Mouse (Mus musculus) liver, adult 2 months (tissue): ENCODE data around the gene Il11.

Experiments
- CTCF ChIP-seq: fragments of 200-500 bp; IDR thresholded peaks from 2 replicates; pipeline ENCODE4 v1.5.1; 2011; ENCODE audit warnings: low read depth, low read length, control low read depth
- POLR2A ChIP-seq: fragments of 200-500 bp; IDR thresholded peaks from 2 replicates; pipeline ENCODE4 v1.6.1; 2011; ENCODE audit warnings: low read length, control low read depth; ENCODE audit not compliant: insufficient read depth; ENCODE audit errors: extremely low read depth

GRCm38 (mm10) chr7:4740309-4740727, 42.3 kb downstream of the Il11 start:
- TF ChIP-seq CTCF (no peak), POLR2A (no peak)
